Mouse (Mus musculus): Measurements from ENCODE around the gene Trim17. TPM values are rescaled to one million over a fixed set of nuclear protein-coding genes. Genes with fewer than 3 reads are reported as not detected.

The Trim17 gene
- polyA plus RNA-seq, 1 experiment = 0.22 TPM

DNA sequence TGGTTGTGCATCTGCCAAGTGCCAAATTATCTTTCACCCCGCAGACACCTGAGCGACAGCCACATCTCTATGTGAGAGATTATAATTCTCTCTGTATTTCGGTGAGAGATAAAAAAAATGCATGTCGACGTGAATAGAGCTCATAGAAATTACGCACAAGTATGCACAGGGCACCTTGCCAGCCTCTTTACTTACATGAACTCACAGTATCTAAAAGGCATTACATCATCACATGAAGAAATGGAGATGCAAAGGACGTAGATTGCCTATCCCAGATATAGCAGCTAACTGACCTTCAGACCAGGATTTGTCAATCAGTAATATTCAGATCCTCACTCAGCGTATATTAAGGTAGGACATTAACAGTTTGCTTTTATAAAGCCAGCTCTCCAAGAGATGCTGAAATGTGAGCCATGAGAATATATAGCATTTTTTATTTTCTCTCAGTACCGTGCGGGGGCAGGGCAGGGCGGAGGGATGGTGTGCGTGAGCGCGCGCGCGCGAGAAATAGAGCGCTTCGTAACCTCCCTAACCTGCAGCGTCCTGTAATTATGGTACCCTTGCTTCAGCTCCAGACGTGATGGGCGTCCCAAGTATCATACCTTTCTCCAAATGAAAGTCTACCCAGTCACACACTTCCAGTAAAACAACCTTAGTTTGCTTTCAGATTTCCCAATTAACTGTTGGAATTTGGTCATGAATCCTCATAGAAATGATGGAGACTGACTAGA, 6.5 kb upstream of the Trim17 start:
- peaks cover 34% of the 10 kb centered on the region for H3K27me3 ChIP-seq (ENCODE audit: control insufficient read depth, insufficient read depth, insufficient read length)
- H3K4me3 ChIP-seq (ENCODE audit: insufficient read depth, poor library complexity, severe bottlenecking) = no peak overlapping the region
- no peak for TF ChIP-seq MYOD1 (IDR thresholded peaks at IDR 0.05; ENCODE audit: control insufficient read depth, insufficient read length, low read depth)
- no peak for TF ChIP-seq MAX (IDR thresholded peaks at IDR 0.05)
- TF ChIP-seq CEBPB (IDR thresholded peaks at IDR 0.05; ENCODE audit: low read depth) = no peak
- TF ChIP-seq MYOG (IDR thresholded peaks at IDR 0.05; ENCODE audit: control insufficient read depth, extremely low read depth, insufficient read length) = no peak
- H3K79me3 ChIP-seq (ENCODE audit: low read depth) = no peaks in the 10 kb centered on the region
- no peaks in the 10 kb centered on the region for H3K36me3 ChIP-seq (ENCODE audit: control insufficient read depth, insufficient read depth)
- H3K79me2 ChIP-seq (ENCODE audit: control insufficient read depth, insufficient read depth) = no peaks in the 10 kb centered on the region
- H3ac ChIP-seq (ENCODE audit: control insufficient read depth, insufficient read length, low read depth) = no peak overlapping the region

DNA sequence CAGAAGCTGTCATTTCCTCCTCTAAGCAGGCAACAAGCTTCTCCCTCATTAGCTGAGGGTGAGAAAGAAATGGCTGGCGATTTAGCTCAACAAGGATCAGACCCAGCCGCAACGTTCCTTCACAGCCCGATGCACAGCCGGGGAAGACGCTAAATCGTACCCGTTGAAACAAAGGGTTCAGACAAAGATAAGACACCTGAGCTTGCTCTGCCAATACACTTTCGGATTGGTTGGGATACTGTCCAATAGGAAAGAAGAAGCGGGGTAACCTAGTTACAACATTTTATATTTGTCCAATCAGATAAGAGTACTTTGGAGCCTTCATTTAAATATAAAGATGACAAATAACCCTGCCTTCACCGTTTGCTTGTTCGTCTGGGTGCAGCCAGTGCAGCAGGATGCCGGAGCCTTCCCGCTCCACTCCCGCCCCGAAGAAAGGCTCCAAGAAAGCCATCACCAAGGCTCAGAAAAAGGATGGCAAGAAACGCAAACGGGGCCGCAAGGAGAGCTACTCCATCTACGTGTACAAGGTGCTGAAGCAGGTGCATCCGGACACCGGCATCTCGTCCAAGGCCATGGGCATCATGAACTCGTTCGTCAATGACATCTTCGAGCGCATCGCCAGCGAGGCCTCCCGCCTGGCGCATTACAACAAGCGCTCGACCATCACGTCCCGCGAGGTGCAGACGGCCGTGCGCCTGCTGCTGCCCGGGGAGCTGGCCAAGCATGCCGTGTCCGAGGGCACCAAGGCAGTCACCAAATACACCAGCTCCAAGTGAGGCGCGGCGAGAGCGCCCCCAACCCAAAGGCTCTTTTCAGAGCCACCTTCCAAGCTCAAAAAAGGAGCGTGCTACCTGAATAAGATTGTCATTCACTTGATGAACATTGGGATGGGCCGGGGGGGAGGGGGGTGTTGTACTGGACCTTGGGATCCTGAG, 5.7 kb upstream of the Trim17 start, which contains the start of gene Hist3h2ba:
Gene Hist3h2ba (plus strand): TSS at position 379 of the 938 bp plus-strand sequence.
- no peaks in the 10 kb centered on the region for H3K79me2 ChIP-seq (ENCODE audit: control insufficient read depth, insufficient read depth)
- no peaks in the 10 kb centered on the region for H3K79me3 ChIP-seq (ENCODE audit: low read depth)
- no peaks in the 10 kb centered on the region for H3K36me3 ChIP-seq (ENCODE audit: control insufficient read depth, insufficient read depth)
- H3ac ChIP-seq (ENCODE audit: control insufficient read depth, insufficient read length, low read depth) = no peak within 1 kb of the TSS
- TF ChIP-seq MYOG (IDR thresholded peaks at IDR 0.05; ENCODE audit: control insufficient read depth, extremely low read depth, insufficient read length) (no peak), MAX (IDR thresholded peaks at IDR 0.05) (no peak), CTCF (IDR thresholded peaks at IDR 0.05; ENCODE audit: control insufficient read depth, insufficient read depth, insufficient read length) (no peak), CEBPB (IDR thresholded peaks at IDR 0.05; ENCODE audit: low read depth) (no peak), USF1 (IDR thresholded peaks at IDR 0.05; ENCODE audit: low read depth) (no peak)
- no peak within 1 kb of the TSS for H3K4me3 ChIP-seq (ENCODE audit: insufficient read depth, poor library complexity, severe bottlenecking)
- H3K27me3 ChIP-seq (ENCODE audit: control insufficient read depth, insufficient read depth, insufficient read length) = peaks cover 32% of the 10 kb centered on the region

GRCm38 (mm10) chr11:58949480-58950431, 4.7 kb upstream of the Trim17 start:
- Histone ChIP-seq H3K4me3 (ENCODE audit: insufficient read depth, poor library complexity, severe bottlenecking) (no peak overlapping the region), H3K27me3 (ENCODE audit: control insufficient read depth, insufficient read depth, insufficient read length) (peaks cover 26% of the 10 kb centered on the region), H3K36me3 (ENCODE audit: control insufficient read depth, insufficient read depth) (no peaks in the 10 kb centered on the region), H3K79me2 (ENCODE audit: control insufficient read depth, insufficient read depth) (no peaks in the 10 kb centered on the region), H3ac (ENCODE audit: control insufficient read depth, insufficient read length, low read depth) (no peak overlapping the region), H3K79me3 (ENCODE audit: low read depth) (no peaks in the 10 kb centered on the region)
- TF ChIP-seq MAX (IDR thresholded peaks at IDR 0.05) = no peak
- TF ChIP-seq USF1 (IDR thresholded peaks at IDR 0.05; ENCODE audit: low read depth) = no peak
- TF ChIP-seq MYOD1 (IDR thresholded peaks at IDR 0.05; ENCODE audit: control insufficient read depth, insufficient read length, low read depth) = no peak
- no peak for TF ChIP-seq CTCF (IDR thresholded peaks at IDR 0.05; ENCODE audit: control insufficient read depth, insufficient read depth, insufficient read length)
- no peak for TF ChIP-seq MYOG (IDR thresholded peaks at IDR 0.05; ENCODE audit: control insufficient read depth, extremely low read depth, insufficient read length)
- TF ChIP-seq FOSL1 (IDR thresholded peaks at IDR 0.05; ENCODE audit: insufficient read depth, low read length, poor library complexity, severe bottlenecking) = no peak
- peak; percentile 29 for TF ChIP-seq CEBPB (IDR thresholded peaks at IDR 0.05; ENCODE audit: low read depth)

DNA sequence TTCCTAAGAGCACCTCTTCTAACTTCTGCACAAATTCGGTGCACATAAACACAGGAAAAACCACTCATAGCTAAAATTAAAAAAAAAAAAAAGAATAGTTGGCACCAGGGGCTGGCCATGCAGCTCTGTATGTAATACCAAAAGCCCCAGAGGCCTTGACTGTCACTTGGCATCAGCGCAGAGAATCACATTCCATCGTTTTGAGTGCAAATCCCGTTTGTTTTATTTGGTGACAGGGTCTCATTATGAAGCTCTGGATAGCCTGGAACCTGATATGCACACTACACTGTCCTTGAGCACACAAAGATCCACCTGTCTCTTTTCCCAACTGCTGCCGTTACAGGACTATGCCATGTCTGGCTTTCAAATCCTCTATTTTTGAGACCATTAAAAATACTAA, 3.3 kb upstream of the Trim17 start:
- Histone ChIP-seq H3ac (ENCODE audit: control insufficient read depth, insufficient read length, low read depth) (no peak overlapping the region), H3K79me3 (ENCODE audit: low read depth) (peaks cover 10% of the 10 kb centered on the region), H3K36me3 (ENCODE audit: control insufficient read depth, insufficient read depth) (peaks cover 7% of the 10 kb centered on the region), H3K79me2 (ENCODE audit: control insufficient read depth, insufficient read depth) (peaks cover 13% of the 10 kb centered on the region), H3K4me3 (ENCODE audit: insufficient read depth, poor library complexity, severe bottlenecking) (no peak overlapping the region), H3K27me3 (ENCODE audit: control insufficient read depth, insufficient read depth, insufficient read length) (peaks cover 15% of the 10 kb centered on the region)
- TF ChIP-seq CEBPB (IDR thresholded peaks at IDR 0.05; ENCODE audit: low read depth) (no peak), CTCF (IDR thresholded peaks at IDR 0.05; ENCODE audit: control insufficient read depth, insufficient read depth, insufficient read length) (no peak), MYOG (IDR thresholded peaks at IDR 0.05; ENCODE audit: control insufficient read depth, extremely low read depth, insufficient read length) (no peak), MAX (IDR thresholded peaks at IDR 0.05) (no peak), FOSL1 (IDR thresholded peaks at IDR 0.05; ENCODE audit: insufficient read depth, low read length, poor library complexity, severe bottlenecking) (no peak), MYOD1 (IDR thresholded peaks at IDR 0.05; ENCODE audit: control insufficient read depth, insufficient read length, low read depth) (no peak), USF1 (IDR thresholded peaks at IDR 0.05; ENCODE audit: low read depth) (no peak)

All from C2C12 (cell line).